Comparison of ENCODE assay signal across 8 mouse cellular contexts in genomic region chrX:103622260-103622934, GRCm38 (mm10). TPM values are rescaled to one million over a fixed set of nuclear protein-coding genes. Genes with fewer than 3 reads are reported as not detected.
DNase-seq lines count a peak whose midpoint lies in the region; ATAC-seq and TF ChIP-seq lines count a peak whose summit lies in the region.

No protein-coding gene starts in this region.

- H3K36me3 ChIP-seq in E14TG2a.4 (ENCODE audit: insufficient read depth, low read length): no peaks in the 10 kb centered on the region
- H3K36me3 ChIP-seq in forebrain, embryonic 12.5 days (replicated peaks): no peaks in the 10 kb centered on the region
- H3K36me3 ChIP-seq in heart, postnatal 0 days (replicated peaks; ENCODE audit: control insufficient read depth, insufficient read depth, low read length): no peaks in the 10 kb centered on the region
- no peaks in the 10 kb centered on the region for H3K36me3 ChIP-seq in liver, embryonic 16.5 days (ENCODE audit: control insufficient read depth, insufficient read depth)
- no peaks in the 10 kb centered on the region for H3K36me3 ChIP-seq in neural tube, embryonic 13.5 days
- no peaks in the 10 kb centered on the region for H3K36me3 ChIP-seq in testis, adult 2 months (ENCODE audit: control insufficient read depth, insufficient read depth, low read length)

- peak; percentile 96 for ATAC-seq in forebrain, embryonic 12.5 days (ENCODE audit: low FRiP score)
- peak; percentile 95 for ATAC-seq in heart, postnatal 0 days (ENCODE audit: insufficient read depth, low read depth)
- ATAC-seq in liver, embryonic 16.5 days (ENCODE audit: low read depth): peak; percentile 99
- peak; percentile 95 for ATAC-seq in neural tube, embryonic 13.5 days (ENCODE audit: low read depth)

- peak; percentile 58; the same call in 1 of the 2 replicates for TF ChIP-seq POLR2A in testis, adult 2 months (IDR thresholded peaks at IDR 0.05; ENCODE audit: control insufficient read depth, low read depth, low read length)

- peak overlapping the region; percentile 56 for H3K9ac ChIP-seq in forebrain, embryonic 12.5 days
- peak overlapping the region; percentile 68 for H3K9ac ChIP-seq in heart, postnatal 0 days (replicated peaks; ENCODE audit: low read depth, low read length)
- peak overlapping the region; percentile 65 for H3K9ac ChIP-seq in liver, embryonic 16.5 days (ENCODE audit: low read depth, low read length)
- H3K9ac ChIP-seq in neural tube, embryonic 13.5 days: peak overlapping the region; percentile 82

- no peak for TF ChIP-seq CTCF in E14TG2a.4 (conservative IDR thresholded peaks at IDR 0.05; ENCODE audit: low read length)
- peak; percentile 76 for TF ChIP-seq CTCF in heart, postnatal 0 days (IDR thresholded peaks at IDR 0.05; ENCODE audit: low read depth)
- peak; percentile 45; the same call in 1 of the 2 replicates for TF ChIP-seq CTCF in testis, adult 2 months (IDR thresholded peaks at IDR 0.05; ENCODE audit: control insufficient read depth, insufficient read depth, insufficient replicate concordance, low read depth, low read length)

- no peaks in the 10 kb centered on the region for H3K9me3 ChIP-seq in E14TG2a.4 (ENCODE audit: low read length)
- H3K9me3 ChIP-seq in forebrain, embryonic 12.5 days: no peaks in the 10 kb centered on the region
- no peaks in the 10 kb centered on the region for H3K9me3 ChIP-seq in heart, postnatal 0 days (replicated peaks; ENCODE audit: control insufficient read depth, low read length)
- H3K9me3 ChIP-seq in liver, embryonic 16.5 days (replicated peaks; ENCODE audit: control insufficient read depth, low read length): no peaks in the 10 kb centered on the region
- H3K9me3 ChIP-seq in neural tube, embryonic 13.5 days: no peaks in the 10 kb centered on the region

- peak overlapping the region; percentile 67 for H3K4me2 ChIP-seq in forebrain, embryonic 12.5 days
- H3K4me2 ChIP-seq in heart, postnatal 0 days (ENCODE audit: low read depth, low read length): peak overlapping the region; percentile 79
- peak overlapping the region; percentile 82 for H3K4me2 ChIP-seq in liver, embryonic 16.5 days (ENCODE audit: low read depth, low read length)
- H3K4me2 ChIP-seq in neural tube, embryonic 13.5 days: peak overlapping the region; percentile 67

- H3K27ac ChIP-seq in forebrain, embryonic 12.5 days: peak overlapping the region; percentile 84
- H3K27ac ChIP-seq in heart, postnatal 0 days (ENCODE audit: low read depth): peak overlapping the region; percentile 95
- H3K27ac ChIP-seq in liver, embryonic 16.5 days (ENCODE audit: low read length): peak overlapping the region; percentile 89
- peak overlapping the region; percentile 91 for H3K27ac ChIP-seq in neural tube, embryonic 13.5 days (replicated peaks)
- H3K27ac ChIP-seq in testis, adult 2 months (ENCODE audit: control insufficient read depth, insufficient read depth, low read depth, low read length): peak overlapping the region; percentile 87

- 0 out of 2 replicates have a peak, but pooled peaks cover 5% of the 10 kb centered on the region for H3K4me1 ChIP-seq in E14TG2a.4 (replicated peaks; ENCODE audit: low read depth, low read length)
- peaks cover 9% of the 10 kb centered on the region for H3K4me1 ChIP-seq in forebrain, embryonic 12.5 days
- H3K4me1 ChIP-seq in heart, postnatal 0 days (ENCODE audit: control insufficient read depth, insufficient read depth): no peaks in the 10 kb centered on the region
- H3K4me1 ChIP-seq in liver, embryonic 16.5 days (ENCODE audit: control insufficient read depth, low read depth, low read length): peaks cover 10% of the 10 kb centered on the region
- H3K4me1 ChIP-seq in neural tube, embryonic 13.5 days (replicated peaks): peaks cover 21% of the 10 kb centered on the region
- peaks cover 3% of the 10 kb centered on the region for H3K4me1 ChIP-seq in testis, adult 2 months (ENCODE audit: control insufficient read depth, insufficient read depth, low read length)

- DNase-seq in c-Kit-positive CD71-positive TER-119-positive erythroid progenitor cells, embryonic 14.5 days (ENCODE audit: low spot score): peak; percentile 94
- DNase-seq in heart, postnatal 0 days (ENCODE audit: low spot score): peak; percentile 99
- peak; percentile 90 to 98 for DNase-seq in kidney, postnatal 4 days

- no peak for TF ChIP-seq EP300 in heart, postnatal 0 days (IDR thresholded peaks at IDR 0.05; ENCODE audit: low read depth)

- H3K4me3 ChIP-seq in E14TG2a.4 (replicated peaks; ENCODE audit: low read length): peak overlapping the region; percentile 69
- peak overlapping the region; percentile 47 for H3K4me3 ChIP-seq in forebrain, embryonic 12.5 days (replicated peaks)
- H3K4me3 ChIP-seq in heart, postnatal 0 days (ENCODE audit: low read depth, low read length): peak overlapping the region; percentile 49
- H3K4me3 ChIP-seq in liver, embryonic 16.5 days (ENCODE audit: low read depth, low read length): peak overlapping the region; percentile 61
- peak overlapping the region; percentile 48 for H3K4me3 ChIP-seq in neural tube, embryonic 13.5 days
- peak overlapping the region; percentile 19 for H3K4me3 ChIP-seq in testis, adult 2 months (ENCODE audit: control insufficient read depth, low read depth, low read length)

- H3K27me3 ChIP-seq in E14TG2a.4 (ENCODE audit: insufficient read depth, low read length): peaks cover 31% of the 10 kb centered on the region
- H3K27me3 ChIP-seq in forebrain, embryonic 12.5 days: no peaks in the 10 kb centered on the region
- H3K27me3 ChIP-seq in heart, postnatal 0 days (ENCODE audit: control insufficient read depth, insufficient read depth, low read length): no peaks in the 10 kb centered on the region
- peaks cover 6% of the 10 kb centered on the region for H3K27me3 ChIP-seq in liver, embryonic 16.5 days (ENCODE audit: control insufficient read depth, insufficient read depth, low read depth, low read length)
- peaks cover 10% of the 10 kb centered on the region for H3K27me3 ChIP-seq in neural tube, embryonic 13.5 days
- H3K27me3 ChIP-seq in testis, adult 2 months (ENCODE audit: control insufficient read depth, insufficient read depth, low read length): no peaks in the 10 kb centered on the region

- under 1% methylated on average over 33 of the region's 33 CpGs for whole genome bisulfite sequencing in forebrain, embryonic 12.5 days
- WGBS in heart, postnatal 0 days: 2% methylated on average over 33 of the region's 33 CpGs
- under 1% methylated on average over 33 of the region's 33 CpGs for WGBS in liver, embryonic 16.5 days (ENCODE audit: insufficient replicate concordance)
- 2% methylated on average over 33 of the region's 33 CpGs for WGBS in neural tube, embryonic 13.5 days

RNA-seq across cellular contexts. Expression of gene Zcchc13, which starts 8.0 kb away (rescaled TPM):
- polyA plus RNA-seq in forebrain, embryonic 12.5 days (2016; fragmentation: Nextera tagmentation; extraction: Ambion mirVana): not detected in 2 replicates
- total RNA-seq in heart, postnatal 0 days (2014; rRNA removed; ENCODE audit: low replicate concordance): not detected in 2 replicates
- not detected in 2 replicates for polyA plus RNA-seq in heart, postnatal 0 days (2015; fragmentation: Nextera tagmentation; extraction: Ambion mirVana)
- not detected in 2 replicates for polyA plus RNA-seq in liver, embryonic 16.5 days (2015; fragmentation: Nextera tagmentation; extraction: Ambion mirVana)
- polyA plus RNA-seq in neural tube, embryonic 13.5 days (2015; fragmentation: Nextera tagmentation; extraction: Ambion mirVana): not detected in 2 replicates
- polyA plus RNA-seq in testis, adult 2 months (2012; rRNA removed): 72.1 and 83.8 TPM in 2 replicates

Comparison
In these comparisons a context has a peak if more than half of its experiments do, and no peak if none do; other contexts are left out.
1. Peak in every context shown above with its lines: DNase-seq, ATAC-seq, H3K4me3 ChIP-seq and H3K27ac ChIP-seq.
2. H3K4me3 ChIP-seq: peak in every context shown above with its lines; median percentile 69 in E14TG2a.4; 61 in liver, embryonic 16.5 days; 49 in heart, postnatal 0 days; 48 in neural tube, embryonic 13.5 days; 47 in forebrain, embryonic 12.5 days; 19 in testis, adult 2 months.
3. RNA of gene Zcchc13, which starts 8.0 kb away (polyA plus RNA-seq): 72.1 to 83.8 TPM in testis, adult 2 months; not detected in forebrain, embryonic 12.5 days, not detected in heart, postnatal 0 days, not detected in liver, embryonic 16.5 days and not detected in neural tube, embryonic 13.5 days; every median in the first group is over 10 times any median in the second.